Mouse (Mus musculus): ENCODE measurements around the gene Olfr524. TPM values are rescaled to one million over a fixed set of nuclear protein-coding genes. Genes with fewer than 3 reads are reported as not detected.

Gene Olfr524
- polyA plus RNA-seq, 2 experiments, result not detected

DNA sequence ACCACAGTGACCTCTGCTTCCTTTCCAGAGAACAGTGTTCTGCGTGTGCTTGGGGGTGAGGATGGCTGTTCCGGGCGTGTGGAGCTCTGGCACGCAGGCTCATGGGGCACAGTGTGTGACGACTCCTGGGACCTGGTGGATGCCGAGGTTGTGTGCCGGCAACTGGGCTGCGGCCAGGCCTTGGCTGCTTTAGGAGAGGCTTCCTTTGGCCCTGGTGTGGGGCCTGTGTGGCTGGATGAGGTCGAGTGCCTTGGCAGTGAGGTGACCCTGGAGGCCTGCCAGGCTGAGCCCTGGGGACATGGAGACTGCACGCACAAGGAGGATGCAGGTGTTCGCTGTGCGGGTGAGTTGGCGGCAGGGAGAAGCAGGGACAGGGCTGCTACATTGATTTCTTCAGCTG is 22.7 kb upstream of the Olfr524 start:
- no peak overlapping the region for H3K4me3 ChIP-seq (ENCODE audit: insufficient read depth in 1 of 2, low read depth in 2 of 2, low read length in 2 of 2)
- TF ChIP-seq EP300 (IDR thresholded peaks at IDR 0.05; ENCODE audit: low read depth), result no peak
- TF ChIP-seq CTCF (IDR thresholded peaks at IDR 0.05; ENCODE audit: low read depth), result no peak
- no peaks in the 10 kb centered on the region for H3K27me3 ChIP-seq (ENCODE audit: control insufficient read depth, insufficient read depth, low read length)
- no peak for ATAC-seq (ENCODE audit: insufficient read depth)
- H3K4me1 ChIP-seq (replicated peaks; ENCODE audit: control insufficient read depth in 2 of 2, insufficient read depth in 2 of 2, low read length in 1 of 2), result no peaks in the 10 kb centered on the region
- no peaks in the 10 kb centered on the region for H3K36me3 ChIP-seq (replicated peaks; ENCODE audit: control insufficient read depth, insufficient read depth, low read depth)
- DNase-seq (ENCODE audit: low read depth in 3 of 3, low spot score in 3 of 3), result no peak
- H3K9ac ChIP-seq (replicated peaks), result no peak overlapping the region
- no peak overlapping the region for H3K27ac ChIP-seq
- no peak overlapping the region for H3K4me2 ChIP-seq (ENCODE audit: low read depth)
- no peaks in the 10 kb centered on the region for H3K9me3 ChIP-seq (ENCODE audit: control insufficient read depth, low read length)
- 74% methylated on average over 13 of the region's 13 CpGs for WGBS (ENCODE audit: insufficient replicate concordance)

DNA sequence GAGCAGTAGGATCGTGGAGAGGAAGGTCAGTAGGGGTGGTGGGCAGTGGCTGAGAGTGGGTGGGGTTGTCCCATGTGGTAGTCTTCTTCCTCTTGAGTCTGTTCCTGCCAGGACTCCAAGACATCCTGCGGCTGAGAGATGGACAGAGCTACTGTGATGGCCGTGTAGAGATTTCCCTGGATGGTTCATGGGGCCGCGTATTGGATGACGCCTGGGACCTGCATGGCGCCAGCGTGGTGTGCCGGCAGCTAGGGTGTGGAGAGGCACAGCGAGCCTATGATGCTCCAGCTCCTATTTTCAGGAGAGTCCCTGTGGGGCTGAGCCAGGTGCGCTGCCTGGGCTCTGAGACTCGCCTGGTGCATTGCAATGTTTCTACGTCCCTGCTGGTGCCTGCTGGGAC is 18.4 kb upstream of the Olfr524 start:
- H3K9ac ChIP-seq (replicated peaks), result no peak overlapping the region
- H3K27ac ChIP-seq, result no peak overlapping the region
- no peaks in the 10 kb centered on the region for H3K36me3 ChIP-seq (replicated peaks; ENCODE audit: control insufficient read depth, insufficient read depth, low read depth)
- DNase-seq (ENCODE audit: low read depth in 3 of 3, low spot score in 3 of 3) (no peak), ATAC-seq (ENCODE audit: insufficient read depth) (no peak)
- no peaks in the 10 kb centered on the region for H3K27me3 ChIP-seq (ENCODE audit: control insufficient read depth, insufficient read depth, low read length)
- no peak for TF ChIP-seq CTCF (IDR thresholded peaks at IDR 0.05; ENCODE audit: low read depth)
- TF ChIP-seq EP300 (IDR thresholded peaks at IDR 0.05; ENCODE audit: low read depth), result no peak
- H3K4me1 ChIP-seq (replicated peaks; ENCODE audit: control insufficient read depth in 2 of 2, insufficient read depth in 2 of 2, low read length in 1 of 2), result no peaks in the 10 kb centered on the region
- H3K4me3 ChIP-seq (ENCODE audit: insufficient read depth in 1 of 2, low read depth in 2 of 2, low read length in 2 of 2), result no peak overlapping the region
- no peak overlapping the region for H3K4me2 ChIP-seq (ENCODE audit: low read depth)
- WGBS (ENCODE audit: insufficient replicate concordance), result 66% methylated on average over 13 of the region's 13 CpGs
- no peaks in the 10 kb centered on the region for H3K9me3 ChIP-seq (ENCODE audit: control insufficient read depth, low read length)

DNA sequence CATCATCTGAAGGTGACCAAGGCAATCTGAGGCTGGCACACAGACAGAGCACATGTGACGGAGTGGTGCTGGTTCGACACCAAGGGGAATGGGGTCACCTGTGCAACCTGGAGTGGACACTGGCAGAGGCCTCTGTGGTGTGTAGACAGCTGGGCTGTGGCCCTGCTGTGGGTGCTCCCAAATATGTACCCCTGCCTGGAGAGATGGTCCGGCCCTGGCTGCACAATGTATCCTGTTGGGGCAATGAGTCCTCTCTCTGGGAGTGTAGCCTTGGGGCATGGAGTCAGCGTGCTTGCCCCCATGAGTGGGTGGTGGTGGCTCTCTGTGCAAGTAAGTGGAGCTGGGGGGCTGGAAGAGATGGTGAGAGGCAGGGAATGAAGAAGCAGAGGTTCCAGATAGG is 14.6 kb upstream of the Olfr524 start:
- Histone ChIP-seq H3K9me3 (ENCODE audit: control insufficient read depth, low read length) (no peaks in the 10 kb centered on the region), H3K9ac (replicated peaks) (no peak overlapping the region), H3K4me1 (replicated peaks; ENCODE audit: control insufficient read depth in 2 of 2, insufficient read depth in 2 of 2, low read length in 1 of 2) (peaks cover 0 to 2% of the 10 kb centered on the region in 2 experiments; a peak in 1 of 4 replicates), H3K4me2 (ENCODE audit: low read depth) (no peak overlapping the region), H3K27me3 (ENCODE audit: control insufficient read depth, insufficient read depth, low read length) (no peaks in the 10 kb centered on the region), H3K27ac (no peak overlapping the region), H3K4me3 (ENCODE audit: insufficient read depth in 1 of 2, low read depth in 2 of 2, low read length in 2 of 2) (no peak overlapping the region), H3K36me3 (replicated peaks; ENCODE audit: control insufficient read depth, insufficient read depth, low read depth) (no peaks in the 10 kb centered on the region)
- DNase-seq (ENCODE audit: low read depth in 3 of 3, low spot score in 3 of 3) (no peak), ATAC-seq (ENCODE audit: insufficient read depth) (no peak)
- WGBS (ENCODE audit: insufficient replicate concordance), result 52% methylated on average over 4 of the region's 4 CpGs
- TF ChIP-seq EP300 (IDR thresholded peaks at IDR 0.05; ENCODE audit: low read depth) (no peak), CTCF (IDR thresholded peaks at IDR 0.05; ENCODE audit: low read depth) (no peak)

DNA sequence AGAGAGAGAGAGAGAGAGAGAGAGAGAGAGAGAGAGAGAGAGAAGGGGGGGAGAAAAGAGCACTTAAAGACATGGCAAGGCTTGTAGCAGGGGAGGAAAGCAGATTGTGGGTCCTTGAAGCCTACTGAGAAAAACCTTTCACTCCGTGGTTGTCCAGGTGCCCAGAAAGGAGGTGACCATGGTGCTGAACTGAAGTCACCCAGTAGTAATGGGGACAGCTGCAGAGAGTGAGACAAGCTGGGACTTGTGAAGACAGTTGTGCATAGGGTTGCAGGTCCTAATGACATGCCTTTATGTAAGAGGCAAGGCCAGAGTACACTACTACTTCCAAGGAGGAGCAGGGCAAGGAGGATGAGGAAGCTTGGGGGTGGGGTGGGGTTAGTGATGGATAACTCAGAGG is 13.5 kb upstream of the Olfr524 start:
- Histone ChIP-seq H3K4me1 (replicated peaks; ENCODE audit: control insufficient read depth in 2 of 2, insufficient read depth in 2 of 2, low read length in 1 of 2) (peaks cover 0 to 2% of the 10 kb centered on the region in 2 experiments; a peak in 1 of 4 replicates), H3K9ac (replicated peaks) (no peak overlapping the region), H3K36me3 (replicated peaks; ENCODE audit: control insufficient read depth, insufficient read depth, low read depth) (no peaks in the 10 kb centered on the region), H3K27ac (no peak overlapping the region), H3K4me3 (ENCODE audit: insufficient read depth in 1 of 2, low read depth in 2 of 2, low read length in 2 of 2) (no peak overlapping the region), H3K9me3 (ENCODE audit: control insufficient read depth, low read length) (no peaks in the 10 kb centered on the region), H3K4me2 (ENCODE audit: low read depth) (no peak overlapping the region), H3K27me3 (ENCODE audit: control insufficient read depth, insufficient read depth, low read length) (no peaks in the 10 kb centered on the region)
- TF ChIP-seq EP300 (IDR thresholded peaks at IDR 0.05; ENCODE audit: low read depth), result no peak
- 17% methylated on average over 1 of the region's 1 CpGs for WGBS (ENCODE audit: insufficient replicate concordance)
- no peak for DNase-seq (ENCODE audit: low read depth in 3 of 3, low spot score in 3 of 3)
- ATAC-seq (ENCODE audit: insufficient read depth), result no peak

DNA sequence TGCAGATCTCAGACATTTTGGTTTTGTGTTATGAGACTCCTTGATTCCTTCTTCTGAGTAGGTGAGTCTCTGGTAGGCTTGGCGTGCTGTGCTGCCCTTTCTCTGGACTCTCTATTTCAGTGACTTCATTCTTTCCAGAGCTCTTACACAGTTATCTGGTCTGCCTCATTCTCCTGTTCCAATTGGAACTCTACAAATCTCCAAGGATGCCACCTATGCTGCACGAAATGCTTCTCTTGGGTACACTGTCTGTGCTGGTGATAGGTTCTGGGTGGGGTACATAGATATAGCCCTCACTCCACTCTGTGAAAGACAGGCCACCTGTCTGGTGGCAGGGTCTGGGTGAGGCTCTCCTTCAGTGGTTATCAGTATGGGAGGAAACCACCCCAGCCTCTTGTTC is 12.2 kb upstream of the Olfr524 start, which contains the start of gene Cd163l1:
Gene Cd163l1, plus strand, starts transcription at position 301 of the 400 bp plus-strand sequence.
- H3K4me3 ChIP-seq (ENCODE audit: insufficient read depth in 1 of 2, low read depth in 2 of 2, low read length in 2 of 2), result no peak within 1 kb of the TSS
- no peaks in the 10 kb centered on the region for H3K27me3 ChIP-seq (ENCODE audit: control insufficient read depth, insufficient read depth, low read length)
- no peaks in the 10 kb centered on the region for H3K9me3 ChIP-seq (ENCODE audit: control insufficient read depth, low read length)
- DNase-seq (ENCODE audit: low read depth in 3 of 3, low spot score in 3 of 3) (no peak), ATAC-seq (ENCODE audit: insufficient read depth) (peak; percentile 18; the same call in 1 of the 2 replicates)
- no peak within 1 kb of the TSS for H3K27ac ChIP-seq
- TF ChIP-seq CTCF (IDR thresholded peaks at IDR 0.05; ENCODE audit: low read depth) (no peak), EP300 (IDR thresholded peaks at IDR 0.05; ENCODE audit: low read depth) (no peak)
- no peak within 1 kb of the TSS for H3K4me2 ChIP-seq (ENCODE audit: low read depth)
- peaks cover 0 to 2% of the 10 kb centered on the region in 2 experiments; a peak in 1 of 4 replicates for H3K4me1 ChIP-seq (replicated peaks; ENCODE audit: control insufficient read depth in 2 of 2, insufficient read depth in 2 of 2, low read length in 1 of 2)
- WGBS (ENCODE audit: insufficient replicate concordance), result 45% methylated on average over 2 of the region's 2 CpGs
- no peaks in the 10 kb centered on the region for H3K36me3 ChIP-seq (replicated peaks; ENCODE audit: control insufficient read depth, insufficient read depth, low read depth)
- no peak within 1 kb of the TSS for H3K9ac ChIP-seq (replicated peaks)
